Mouse (Mus musculus) MEL (cell line): Measurements from ENCODE around the gene Rep15. TPM values are rescaled to one million over a fixed set of nuclear protein-coding genes. Genes with fewer than 3 reads are reported as not detected.

Experiments used
- DNase-seq: peaks from one replicate; pipeline ENCODE4 v3.0.0; 2011; ENCODE audit warnings: low read depth, low spot score
- H3K27ac ChIP-seq: 2 replicates; pipeline ENCODE4 v1.5.1; 2012; ENCODE audit warnings: low read depth, mild to moderate bottlenecking, control low read depth, low read length, moderate library complexity; ENCODE audit not compliant: control insufficient read depth
- H3K27me3 ChIP-seq, 2 experiments: fragments of 150-350 bp in 1 of 2; sonication (generic) in 1 of 2; 2 replicates each; pipeline ENCODE4 v1.6.1; 2012; ENCODE audit warnings: low read length in 2 of 2, mild to moderate bottlenecking in 2 of 2, improper control_type of control experiment in 1 of 2, moderate library complexity in 1 of 2; ENCODE audit not compliant: insufficient read depth in 2 of 2, control insufficient read depth in 1 of 2
- H3K36me3 ChIP-seq, 2 experiments: 2 replicates each; pipeline ENCODE4 v1.6.1; 2012 to 2014; ENCODE audit warnings: low read length in 2 of 2, improper control_type of control experiment in 1 of 2, inconsistent platforms in 1 of 2, mild to moderate bottlenecking in 1 of 2; ENCODE audit not compliant: insufficient read depth in 2 of 2, control insufficient read depth in 1 of 2
- H3K4me1 ChIP-seq, 2 experiments: fragments of 150-350 bp in 1 of 2; sonication (generic) in 1 of 2; 2 replicates each; pipeline ENCODE4 v1.6.1; 2012; ENCODE audit warnings: low read length in 2 of 2, improper control_type of control experiment in 1 of 2, mild to moderate bottlenecking in 1 of 2; ENCODE audit not compliant: insufficient read depth in 2 of 2, control insufficient read depth in 1 of 2
- H3K4me3 ChIP-seq, 2 experiments: fragments of 150-350 bp in 1 of 2; sonication (generic) in 1 of 2; 2 replicates each; pipeline ENCODE4 v1.5.1; 2012; ENCODE audit warnings: low read depth in 2 of 2, low read length in 2 of 2, mild to moderate bottlenecking in 2 of 2, moderate library complexity in 2 of 2, control low read depth in 1 of 2, improper control_type of control experiment in 1 of 2; ENCODE audit not compliant: control insufficient read depth in 1 of 2, insufficient read depth in 1 of 2
- H3K79me2 ChIP-seq: 2 replicates; pipeline ENCODE4 v1.6.1; 2012; ENCODE audit warnings: mild to moderate bottlenecking, low read length, moderate library complexity; ENCODE audit not compliant: control insufficient read depth, poor library complexity, insufficient read depth
- H3K9ac ChIP-seq: 2 replicates; pipeline ENCODE4 v1.6.1; 2012; ENCODE audit warnings: low read depth, mild to moderate bottlenecking, control low read depth, low read length, moderate library complexity; ENCODE audit not compliant: control insufficient read depth, poor library complexity, severe bottlenecking
- H3K9me3 ChIP-seq: fragments of 150-350 bp; sonication (generic); replicated peaks from 2 replicates; pipeline ENCODE4 v1.6.1; 2012; ENCODE audit warnings: mild to moderate bottlenecking, low read length, improper control_type of control experiment, moderate library complexity; ENCODE audit not compliant: insufficient read depth
- CHD1 ChIP-seq: IDR thresholded peaks from 2 replicates; pipeline ENCODE4 v1.6.1; 2012; ENCODE audit warnings: low read depth, mild to moderate bottlenecking, inconsistent platforms, low read length, improper control_type of control experiment
- CHD2 ChIP-seq: IDR thresholded peaks from 2 replicates; pipeline ENCODE4 v1.6.1; 2011; ENCODE audit warnings: low read length, improper control_type of control experiment
- CTCF ChIP-seq, 3 experiments: IDR thresholded peaks in 2 of 3; conservative IDR thresholded peaks in 1 of 3; 2 replicates each; pipeline ENCODE4 v1.5.1; 2011 to 2012; ENCODE audit warnings: low read length in 3 of 3, low read depth in 2 of 3, mild to moderate bottlenecking in 2 of 3, improper control_type of control experiment in 1 of 3, inconsistent platforms in 1 of 3, mixed read lengths in 1 of 3, moderate library complexity in 1 of 3; ENCODE audit not compliant: control insufficient read depth in 1 of 3, insufficient read depth in 1 of 3, poor library complexity in 1 of 3, severe bottlenecking in 1 of 3
- E2F4 ChIP-seq: IDR thresholded peaks from 2 replicates; pipeline ENCODE4 v1.6.1; 2011; ENCODE audit warnings: low read depth, low read length, improper control_type of control experiment, borderline replicate concordance
- ELF1 ChIP-seq: IDR thresholded peaks from 2 replicates; pipeline ENCODE4 v1.6.1; 2014; ENCODE audit warnings: low read depth, mild to moderate bottlenecking, inconsistent platforms, low read length, improper control_type of control experiment, moderate library complexity
- EP300 ChIP-seq, 2 experiments: IDR thresholded peaks; 2 replicates each; pipeline ENCODE4 v1.6.1; 2011; ENCODE audit warnings: improper control_type of control experiment in 2 of 2, low read length in 2 of 2, low read depth in 1 of 2, mild to moderate bottlenecking in 1 of 2
- ETS1 ChIP-seq: IDR thresholded peaks from 2 replicates; pipeline ENCODE4 v1.6.1; 2012; ENCODE audit warnings: low read depth, mild to moderate bottlenecking, inconsistent platforms, low read length, improper control_type of control experiment, moderate library complexity
- GATA1 ChIP-seq: IDR thresholded peaks from 2 replicates; pipeline ENCODE4 v1.6.1; 2011; ENCODE audit warnings: low read depth, low read length, improper control_type of control experiment
- JUND ChIP-seq: IDR thresholded peaks from 2 replicates; pipeline ENCODE4 v1.6.1; 2011; ENCODE audit warnings: low read depth, mild to moderate bottlenecking, improper control_type of control experiment, low read length
- KAT2A ChIP-seq: conservative IDR thresholded peaks from 2 replicates; pipeline ENCODE4 v1.6.1; 2012; ENCODE audit warnings: low read depth, low read length, improper control_type of control experiment, inconsistent platforms
- MEF2A ChIP-seq: IDR thresholded peaks from 2 replicates; pipeline ENCODE4 v1.6.1; 2014; ENCODE audit warnings: low read depth, mild to moderate bottlenecking, inconsistent platforms, low read length, improper control_type of control experiment; ENCODE audit not compliant: poor library complexity, insufficient replicate concordance, severe bottlenecking; ENCODE audit errors: extremely low read depth
- MYC ChIP-seq: IDR thresholded peaks from 2 replicates; pipeline ENCODE4 v1.6.1; 2011; ENCODE audit warnings: low read depth, mild to moderate bottlenecking, low read length, improper control_type of control experiment, moderate library complexity
- NELFE ChIP-seq: IDR thresholded peaks from 2 replicates; pipeline ENCODE4 v1.6.1; 2011; ENCODE audit warnings: low read depth, low read length, improper control_type of control experiment
- RAD21 ChIP-seq: IDR thresholded peaks from 2 replicates; pipeline ENCODE4 v1.6.1; 2011; ENCODE audit warnings: mild to moderate bottlenecking, low read depth, low read length, improper control_type of control experiment
- SMC3 ChIP-seq: IDR thresholded peaks from 2 replicates; pipeline ENCODE4 v1.6.1; 2011; ENCODE audit warnings: low read depth, low read length, improper control_type of control experiment
- TAL1 ChIP-seq: IDR thresholded peaks from 2 replicates; pipeline ENCODE4 v1.6.1; 2012; ENCODE audit warnings: mild to moderate bottlenecking, inconsistent platforms, low read length, moderate library complexity, mixed read lengths
- TBP ChIP-seq: IDR thresholded peaks from 2 replicates; pipeline ENCODE4 v1.8.0; 2011; ENCODE audit warnings: low read depth, low read length, improper control_type of control experiment
- TCF12 ChIP-seq: IDR thresholded peaks from 2 replicates; pipeline ENCODE4 v1.6.1; 2014; ENCODE audit warnings: low read depth, mild to moderate bottlenecking, inconsistent platforms, low read length, improper control_type of control experiment, moderate library complexity
- USF1 ChIP-seq: IDR thresholded peaks from 2 replicates; pipeline ENCODE4 v1.6.1; 2014; ENCODE audit warnings: low read depth, mild to moderate bottlenecking, inconsistent platforms, low read length, improper control_type of control experiment, moderate library complexity
- USF2 ChIP-seq, 2 experiments: IDR thresholded peaks; 2 replicates each; pipeline ENCODE4 v1.6.1; 2011 to 2012; ENCODE audit warnings: improper control_type of control experiment in 2 of 2, low read length in 2 of 2, borderline replicate concordance in 1 of 2, inconsistent platforms in 1 of 2, low read depth in 1 of 2, mild to moderate bottlenecking in 1 of 2; ENCODE audit not compliant: insufficient read depth in 1 of 2
- ZMIZ1 ChIP-seq: IDR thresholded peaks from 2 replicates; pipeline ENCODE4 v1.6.1; 2012; ENCODE audit warnings: low read depth, mild to moderate bottlenecking, inconsistent platforms, low read length, improper control_type of control experiment, moderate library complexity
- ZNF384 ChIP-seq: IDR thresholded peaks from 2 replicates; pipeline ENCODE4 v1.6.1; 2012; ENCODE audit warnings: low read depth, mild to moderate bottlenecking, inconsistent platforms, low read length, improper control_type of control experiment
- polyA plus RNA-seq, 2 experiments: library from polyadenylated mRNA; stranded (reverse) in 1 of 2; unstranded in 1 of 2; fragments of >175 nt in 1 of 2; fragments of >200 nt in 1 of 2; gene quantifications; 2 replicates each; pipeline versions ENCODE4 v1.2.1 to v1.2.4; 2012; ENCODE audit warnings: low replicate concordance in 2 of 2, low read depth in 1 of 2; ENCODE audit not compliant: insufficient read length in 2 of 2, insufficient read depth in 1 of 2, missing spikeins in 1 of 2
- total RNA-seq: library from RNA; depleted of rRNA; stranded (reverse); fragments of 300-350 nt; gene quantifications from 2 replicates; pipeline ENCODE4 v1.2.3, GENCODE M21; 2012

Gene Rep15
- total and polyA plus RNA-seq, 3 experiments = 0.31 to 0.43 TPM; not detected in 1

GRCm38 (mm10) chr6:147022375-147023132, 9.8 kb upstream of the Rep15 start:
- Histone ChIP-seq H3K4me3 (no peak overlapping the region), H3K4me1 (peaks cover 2 to 7% of the 10 kb centered on the region in 2 experiments; a peak in 3 of 4 replicates), H3K27me3 (no peaks in the 10 kb centered on the region), H3K79me2 (no peaks in the 10 kb centered on the region), H3K9ac (no peak overlapping the region), H3K27ac (no peak overlapping the region)
- no peak for DNase-seq
- no peak for TF ChIP-seq TBP
- no peak for TF ChIP-seq RAD21
- no peak for TF ChIP-seq JUND
- no peak for TF ChIP-seq EP300 (IDR thresholded peaks at IDR 0.05; ENCODE audit: low read depth in 1 of 2, low read length in 2 of 2)
- TF ChIP-seq ETS1 = no peak
- TF ChIP-seq USF1 = no peak
- TF ChIP-seq GATA1 = no peak
- TF ChIP-seq E2F4 = no peak
- TF ChIP-seq ZMIZ1 = no peak
- no peak for TF ChIP-seq SMC3
- TF ChIP-seq, all 39 proteins: peak for 0
- H3K9me3 ChIP-seq = no peaks in the 10 kb centered on the region
- H3K36me3 ChIP-seq = no peaks in the 10 kb centered on the region; a peak in 1 of 4 replicates

- Histone ChIP-seq H3K79me2 (no peaks in the 10 kb centered on the region), H3K27ac (no peak overlapping the region), H3K9me3 (no peaks in the 10 kb centered on the region), H3K4me3 (no peak overlapping the region), H3K36me3 (no peaks in the 10 kb centered on the region; a peak in 1 of 4 replicates), H3K27me3 (no peaks in the 10 kb centered on the region), H3K9ac (no peak overlapping the region), H3K4me1 (peaks cover 2 to 7% of the 10 kb centered on the region in 2 experiments; a peak in 3 of 4 replicates)
- no peak for DNase-seq
- TF ChIP-seq ZNF384 (no peak), CHD1 (no peak), ELF1 (no peak), MYC (no peak), TAL1 (no peak), MEF2A (no peak), CTCF (IDR thresholded peaks at IDR 0.05 in 2 of 3, conservative IDR thresholded peaks at IDR 0.05 in 1 of 3; ENCODE audit: control insufficient read depth in 1 of 3, insufficient read depth in 1 of 3, low read depth in 2 of 3, low read length in 3 of 3, poor library complexity in 1 of 3, severe bottlenecking in 1 of 3) (no peak), CHD2 (no peak), USF2 (IDR thresholded peaks at IDR 0.05; ENCODE audit: borderline replicate concordance in 1 of 2, insufficient read depth in 1 of 2, low read depth in 1 of 2, low read length in 2 of 2) (no peak), TCF12 (no peak), KAT2A (no peak), NELFE (no peak)
Observed at GRCm38 (mm10) chr6:147023133-147023395, 9.3 kb upstream of the Rep15 start.
